Mouse (Mus musculus) CH12.LX (cell line): ENCODE data around the gene Palm. TPM values are rescaled to one million over a fixed set of nuclear protein-coding genes. Genes with fewer than 3 reads are reported as not detected.
A peak's percentile ranks its signal among the peaks of the same experiment; 100 is the strongest.

Experiments
- DNase-seq: peaks from one replicate; pipeline ENCODE4 v3.0.0-alpha.2; 2013; ENCODE audit errors: extremely low read depth
- H3K27ac ChIP-seq: 2 replicates; pipeline ENCODE4 v1.5.1; 2012; ENCODE audit warnings: low read depth, mild to moderate bottlenecking, control low read depth, moderate library complexity; ENCODE audit not compliant: insufficient read depth
- H3K27me3 ChIP-seq: replicated peaks from 2 replicates; pipeline ENCODE3; 2012; ENCODE audit warnings: inconsistent platforms
- H3K36me3 ChIP-seq, 2 experiments: replicated peaks in 1 of 2; 2 replicates each; pipeline versions ENCODE3 to v1.6.1; 2012; ENCODE audit warnings: inconsistent platforms in 1 of 2, low read length in 1 of 2, mild to moderate bottlenecking in 1 of 2, mixed read lengths in 1 of 2, moderate library complexity in 1 of 2; ENCODE audit not compliant: control insufficient read depth in 1 of 2, insufficient read depth in 1 of 2
- H3K4me1 ChIP-seq, 2 experiments: 2 replicates each; pipeline ENCODE4 v1.6.1; 2012; ENCODE audit warnings: inconsistent platforms in 1 of 2, moderate library complexity in 1 of 2; ENCODE audit not compliant: insufficient read depth in 2 of 2, control insufficient read depth in 1 of 2
- H3K4me2 ChIP-seq: 2 replicates; pipeline ENCODE4 v1.6.1; 2012; ENCODE audit warnings: low read depth, mild to moderate bottlenecking, control low read depth; ENCODE audit not compliant: poor library complexity, insufficient read depth, severe bottlenecking
- H3K4me3 ChIP-seq, 3 experiments: fragments of 150-350 bp in 1 of 3; sonication (generic) in 1 of 3; replicated peaks in 1 of 3; 2 replicates each; pipeline versions ENCODE3 to v1.5.1; 2011 to 2012; ENCODE audit warnings: low read depth in 2 of 3, low read length in 2 of 3, mild to moderate bottlenecking in 2 of 3, moderate library complexity in 2 of 3, control low read depth in 1 of 3, improper control_type of control experiment in 1 of 3, inconsistent platforms in 1 of 3, mixed read lengths in 1 of 3; ENCODE audit not compliant: poor library complexity in 1 of 3
- H3K79me2 ChIP-seq: replicated peaks from 2 replicates; pipeline ENCODE4 v1.6.1; 2012; ENCODE audit warnings: mild to moderate bottlenecking, moderate library complexity; ENCODE audit not compliant: control insufficient read depth, poor library complexity, insufficient read depth, severe bottlenecking; ENCODE audit errors: extremely low read depth
- H3K9ac ChIP-seq: 2 replicates; pipeline ENCODE4 v1.6.1; 2012; ENCODE audit warnings: low read depth, mild to moderate bottlenecking, control low read depth, moderate library complexity; ENCODE audit not compliant: insufficient read depth
- H3K9me3 ChIP-seq: replicated peaks from 2 replicates; pipeline ENCODE3; 2012; ENCODE audit warnings: low read length, inconsistent platforms, mixed read lengths
- CHD2 ChIP-seq: IDR thresholded peaks from 2 replicates; pipeline ENCODE4 v1.6.1; 2011; ENCODE audit warnings: low read length, improper control_type of control experiment
- CTCF ChIP-seq, 2 experiments: IDR thresholded peaks in 1 of 2; conservative IDR thresholded peaks in 1 of 2; 2 replicates each; pipeline ENCODE4 v1.5.1; 2011 to 2012; ENCODE audit warnings: low read depth in 2 of 2, low read length in 2 of 2, improper control_type of control experiment in 1 of 2, inconsistent platforms in 1 of 2, mild to moderate bottlenecking in 1 of 2, moderate library complexity in 1 of 2
- E2F4 ChIP-seq: IDR thresholded peaks from 2 replicates; pipeline ENCODE4 v1.6.1; 2011; ENCODE audit warnings: low read depth, low read length, improper control_type of control experiment; ENCODE audit not compliant: insufficient replicate concordance
- ELF1 ChIP-seq: IDR thresholded peaks from 2 replicates; pipeline ENCODE4 v1.6.1; 2014; ENCODE audit warnings: low read depth, mild to moderate bottlenecking, inconsistent platforms, low read length, improper control_type of control experiment
- EP300 ChIP-seq: IDR thresholded peaks from 2 replicates; pipeline ENCODE4 v1.6.1; 2011; ENCODE audit warnings: low read length, improper control_type of control experiment
- ETS1 ChIP-seq: conservative IDR thresholded peaks from 2 replicates; pipeline ENCODE4 v1.6.1; 2012; ENCODE audit warnings: low read depth, mild to moderate bottlenecking, inconsistent platforms, low read length, improper control_type of control experiment, moderate library complexity
- HCFC1 ChIP-seq: IDR thresholded peaks from 2 replicates; pipeline ENCODE4 v1.6.1; 2012; ENCODE audit warnings: low read depth, mild to moderate bottlenecking, inconsistent platforms, low read length, improper control_type of control experiment
- IRF4 ChIP-seq: IDR thresholded peaks from 2 replicates; pipeline ENCODE4 v1.6.1; 2014; ENCODE audit warnings: low read depth, mild to moderate bottlenecking, inconsistent platforms, low read length, improper control_type of control experiment
- JUND ChIP-seq: conservative IDR thresholded peaks from 2 replicates; pipeline ENCODE4 v1.6.1; 2011; ENCODE audit warnings: low read depth, low read length, improper control_type of control experiment
- KAT2A ChIP-seq: IDR thresholded peaks from 2 replicates; pipeline ENCODE4 v1.6.1; 2012; ENCODE audit warnings: low read length, improper control_type of control experiment, inconsistent platforms; ENCODE audit not compliant: insufficient replicate concordance
- MAFK ChIP-seq: IDR thresholded peaks from 2 replicates; pipeline ENCODE4 v1.6.1; 2011; ENCODE audit warnings: low read length, improper control_type of control experiment; ENCODE audit not compliant: insufficient replicate concordance
- MAX ChIP-seq: IDR thresholded peaks from 2 replicates; pipeline ENCODE4 v1.6.1; 2011; ENCODE audit warnings: low read length, improper control_type of control experiment
- MAZ ChIP-seq: IDR thresholded peaks from 2 replicates; pipeline ENCODE4 v1.6.1; 2012; ENCODE audit warnings: low read depth, mild to moderate bottlenecking, inconsistent platforms, low read length, improper control_type of control experiment, moderate library complexity
- MEF2A ChIP-seq: IDR thresholded peaks from 2 replicates; pipeline ENCODE4 v1.6.1; 2014; ENCODE audit warnings: low read depth, mild to moderate bottlenecking, inconsistent platforms, low read length, improper control_type of control experiment, borderline replicate concordance
- MXI1 ChIP-seq: IDR thresholded peaks from 2 replicates; pipeline ENCODE4 v1.6.1; 2011; ENCODE audit warnings: mild to moderate bottlenecking, low read depth, low read length, improper control_type of control experiment
- MYC ChIP-seq: IDR thresholded peaks from 2 replicates; pipeline ENCODE4 v1.6.1; 2011; ENCODE audit warnings: low read depth, mild to moderate bottlenecking, improper control_type of control experiment, low read length
- NELFE ChIP-seq: IDR thresholded peaks from 2 replicates; pipeline ENCODE4 v1.6.1; 2011; ENCODE audit warnings: low read depth, low read length, improper control_type of control experiment
- NRF1 ChIP-seq: IDR thresholded peaks from 2 replicates; pipeline ENCODE4 v1.6.1; 2014; ENCODE audit warnings: low read depth, mild to moderate bottlenecking, inconsistent platforms, low read length, improper control_type of control experiment, moderate library complexity
- PAX5 ChIP-seq: IDR thresholded peaks from 2 replicates; pipeline ENCODE4 v1.6.1; 2012; ENCODE audit warnings: low read length, inconsistent platforms, mixed read lengths
- POLR2AphosphoS2 ChIP-seq: IDR thresholded peaks from 2 replicates; pipeline ENCODE4 v1.6.1; 2011; ENCODE audit warnings: low read depth, low read length, improper control_type of control experiment
- RCOR1 ChIP-seq: conservative IDR thresholded peaks from 2 replicates; pipeline ENCODE4 v1.6.1; 2012; ENCODE audit warnings: low read depth, mild to moderate bottlenecking, inconsistent platforms, low read length, improper control_type of control experiment
- SIN3A ChIP-seq: IDR thresholded peaks from 2 replicates; pipeline ENCODE4 v1.6.1; 2012; ENCODE audit warnings: low read length, improper control_type of control experiment, inconsistent platforms
- SMC3 ChIP-seq: IDR thresholded peaks from 2 replicates; pipeline ENCODE4 v1.6.1; 2011; ENCODE audit warnings: low read depth, low read length, improper control_type of control experiment
- TBP ChIP-seq: conservative IDR thresholded peaks from 2 replicates; pipeline ENCODE4 v1.6.1; 2011; ENCODE audit warnings: low read depth, low read length, improper control_type of control experiment
- TCF12 ChIP-seq: IDR thresholded peaks from 2 replicates; pipeline ENCODE4 v1.6.1; 2014; ENCODE audit warnings: low read depth, mild to moderate bottlenecking, inconsistent platforms, low read length, improper control_type of control experiment
- USF1 ChIP-seq: IDR thresholded peaks from 2 replicates; pipeline ENCODE4 v1.6.1; 2014; ENCODE audit warnings: low read depth, mild to moderate bottlenecking, inconsistent platforms, low read length, improper control_type of control experiment
- USF2 ChIP-seq: conservative IDR thresholded peaks from 2 replicates; pipeline ENCODE4 v1.6.1; 2011; ENCODE audit warnings: low read depth, low read length, improper control_type of control experiment
- ZC3H11A ChIP-seq: IDR thresholded peaks from 2 replicates; pipeline ENCODE4 v1.6.1; 2012; ENCODE audit warnings: low read depth, mild to moderate bottlenecking, inconsistent platforms, low read length, improper control_type of control experiment
- ZMIZ1 ChIP-seq: IDR thresholded peaks from 2 replicates; pipeline ENCODE4 v1.6.1; 2012; ENCODE audit warnings: low read depth, mild to moderate bottlenecking, inconsistent platforms, low read length, improper control_type of control experiment
- ZNF384 ChIP-seq: IDR thresholded peaks from 2 replicates; pipeline ENCODE4 v1.6.1; 2012; ENCODE audit warnings: low read depth, low read length, improper control_type of control experiment, inconsistent platforms
- dilution Hi-C: fragments of 300-500 bp; cut with MboI; formaldehyde crosslinking; loops from 2 replicates; pipeline ENCODE4 v1.14.3; 2020; ENCODE audit warnings: low sequenced_read_pairs; ENCODE audit not compliant: extremely low pct_unique_long_range_greater_than_20kb, extremely low pct_ligation_motif_present
- in situ Hi-C: fragments of 300-500 bp; cut with MboI; formaldehyde crosslinking; loops from 3 replicates; pipeline ENCODE4 v1.14.3; 2019; ENCODE audit warnings: low sequenced_read_pairs, low pct_ligation_motif_present, low pct_unique_long_range_greater_than_20kb, mixed read lengths
- polyA plus RNA-seq: library from polyadenylated mRNA; unstranded; fragments of >175 nt; gene quantifications from 2 replicates; pipeline ENCODE4 v1.2.1, GENCODE M21; 2012; ENCODE audit warnings: low read depth; ENCODE audit not compliant: insufficient read length
- total RNA-seq, 2 experiments: library from RNA; depleted of rRNA; stranded (reverse); fragments of 300-350 nt in 1 of 2; fragments of >200 nt in 1 of 2; gene quantifications; 2 replicates each; pipeline ENCODE4 v1.2.3; 2012 to 2014

The Palm gene
- total and polyA plus RNA-seq, 3 experiments, result 0.78 to 5.3 (median 2.5) TPM

DNA sequence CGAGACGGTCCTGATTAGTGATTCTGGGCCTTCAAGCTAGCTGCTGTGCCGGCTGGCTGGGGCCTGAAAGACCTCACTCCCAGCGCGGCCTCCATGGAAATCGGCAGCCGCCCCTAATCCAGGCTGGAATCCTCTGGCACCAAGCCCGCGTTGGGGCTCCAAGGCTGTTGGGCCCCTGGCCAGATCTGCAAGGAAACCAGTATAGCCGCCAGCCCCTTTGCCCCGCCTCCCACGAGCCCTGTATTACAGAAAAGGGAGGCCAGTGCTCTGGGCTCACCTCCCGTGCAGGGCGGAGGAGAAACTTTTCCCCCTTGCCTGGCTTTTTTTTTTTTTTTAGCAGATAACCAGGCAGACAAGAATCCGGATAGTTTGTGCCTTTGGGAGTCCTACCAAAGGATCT, 60.0 kb downstream of the Palm start:
- peak overlapping the region; percentile 97 for H3K9ac ChIP-seq
- no peaks in the 10 kb centered on the region for H3K9me3 ChIP-seq
- H3K36me3 ChIP-seq, result peaks cover 22 to 29% of the 10 kb centered on the region in 2 experiments
- TF ChIP-seq USF2 (no peak), ZNF384 (peak; percentile 48; the same call in 1 of the 2 replicates), NELFE (peak; percentile 22), ETS1 (no peak), IRF4 (no peak), ELF1 (no peak), SIN3A (no peak), ZC3H11A (no peak), MAX (no peak), MAFK (no peak), JUND (no peak), MXI1 (no peak), TCF12 (no peak; the same call in 1 of the 2 replicates), USF1 (no peak), EP300 (no peak), ZMIZ1 (peak; percentile 61)
- TF ChIP-seq, all 38 proteins: peak for 3
- peak overlapping the region; percentile 84 for H3K4me2 ChIP-seq
- H3K27me3 ChIP-seq, result no peaks in the 10 kb centered on the region
- in situ Hi-C loops (no loop called here), dilution Hi-C loops (no loop called here)
- peak overlapping the region; percentile 96 for H3K27ac ChIP-seq
- DNase-seq, result peak; percentile 61
- peaks cover 19 to 56% of the 10 kb centered on the region in 2 experiments for H3K4me1 ChIP-seq
- peaks cover 38% of the 10 kb centered on the region for H3K79me2 ChIP-seq
- H3K4me3 ChIP-seq, result peak overlapping the region; percentile 51 to 90 (median 58)

GRCm38 (mm10) chr10:79853860-79854795, 60.8 kb downstream of the Palm start, which contains the start of gene Ptbp1:
Gene Ptbp1 (plus strand): TSS chr10:79854427.
- peak within 1 kb of the TSS; percentile 84 for H3K4me2 ChIP-seq
- H3K9ac ChIP-seq, result peak within 1 kb of the TSS; percentile 99
- no peaks in the 10 kb centered on the region for H3K9me3 ChIP-seq
- dilution Hi-C loops (no loop called here), in situ Hi-C loops (no loop called here)
- no peaks in the 10 kb centered on the region for H3K27me3 ChIP-seq
- H3K4me1 ChIP-seq, result peaks cover 19 to 61% of the 10 kb centered on the region in 2 experiments
- peaks cover 46% of the 10 kb centered on the region for H3K79me2 ChIP-seq
- H3K27ac ChIP-seq, result peak within 1 kb of the TSS; percentile 98
- peak within 1 kb of the TSS; percentile 90 to 100 (median 100) for H3K4me3 ChIP-seq
- DNase-seq, result peak; percentile 100
- peaks cover 29 to 37% of the 10 kb centered on the region in 2 experiments for H3K36me3 ChIP-seq
- peak; percentile 64 for TF ChIP-seq TCF12
- TF ChIP-seq MEF2A, result no peak; the same call in 1 of the 2 replicates
- TF ChIP-seq KAT2A, result peak; percentile 75; the same call in 1 of the 2 replicates
- TF ChIP-seq RCOR1, result 0 out of 2 replicates have a peak, but pooled peaks have one; percentile 9
- TF ChIP-seq EP300, result no peak
- TF ChIP-seq E2F4, result peak; percentile 57; the same call in 1 of the 2 replicates
- no peak for TF ChIP-seq CTCF (conservative IDR thresholded peaks at IDR 0.05 in 1 of 2, IDR thresholded peaks at IDR 0.05 in 1 of 2; ENCODE audit: low read depth in 2 of 2, low read length in 2 of 2)
- TF ChIP-seq USF1, result peak; percentile 89
- peak; percentile 79 for TF ChIP-seq NRF1
- peak; percentile 90 for TF ChIP-seq MXI1
- no peak for TF ChIP-seq ZNF384
- peak; percentile 82 for TF ChIP-seq HCFC1
- no peak for TF ChIP-seq PAX5
- peak; percentile 91 for TF ChIP-seq USF2
- TF ChIP-seq CHD2, result peak; percentile 99
- peak; percentile 100 for TF ChIP-seq MYC
- peak; percentile 100 for TF ChIP-seq MAX
- TF ChIP-seq SMC3, result no peak
- peak; percentile 92 for TF ChIP-seq TBP
- 0 out of 2 replicates have a peak, but pooled peaks have one; percentile 70 for TF ChIP-seq MAZ
- no peak for TF ChIP-seq MAFK
- TF ChIP-seq POLR2AphosphoS2, result peak; percentile 91
